Mouse (Mus musculus): ENCODE measurements around the gene Cacna2d2. TPM values are rescaled to one million over a fixed set of nuclear protein-coding genes. Genes with fewer than 3 reads are reported as not detected.

The Cacna2d2 gene
- polyA plus RNA-seq, 1 experiment from 2014 or later, result 5.8 TPM

DNA sequence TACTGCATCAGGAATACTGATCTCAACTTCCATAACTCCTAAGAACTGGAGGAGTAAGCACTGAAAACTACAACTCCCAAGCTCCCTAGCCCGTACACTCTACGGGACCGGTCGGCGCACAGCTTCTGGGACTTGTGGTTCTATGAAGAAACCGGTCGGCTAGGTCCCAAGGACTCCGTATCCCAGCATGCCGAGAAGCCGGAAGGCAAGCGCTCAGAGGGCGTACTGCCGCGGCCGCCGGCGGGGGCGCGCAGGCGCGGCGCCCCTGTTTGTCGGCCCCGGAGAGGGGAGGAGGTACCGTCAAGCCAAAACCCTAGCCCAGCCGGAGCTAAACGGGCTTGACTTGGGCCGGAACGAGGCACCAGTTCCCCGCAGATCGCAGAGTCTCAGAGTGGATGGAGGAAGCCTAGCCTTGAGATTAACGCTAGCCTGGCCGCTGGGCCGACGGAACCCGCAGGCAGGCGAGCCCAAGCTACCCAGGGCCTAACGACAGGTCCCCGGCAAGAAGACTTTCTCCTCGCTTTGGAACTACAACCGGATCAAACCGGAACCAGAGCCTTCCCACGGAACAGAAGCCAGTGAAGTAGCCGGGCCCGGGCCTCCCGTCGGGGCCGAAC is 134.5 kb downstream of the Cacna2d2 start, which contains the start of gene Tmem115:
TSS of gene Tmem115 (plus strand) at position 155 of the 617 bp plus-strand sequence.
- peak; percentile 99 for ATAC-seq
- no peaks in the 10 kb centered on the region for H3K9me3 ChIP-seq (ENCODE audit: control insufficient read depth, low read length)
- no peaks in the 10 kb centered on the region for H3K27me3 ChIP-seq (replicated peaks; ENCODE audit: control insufficient read depth, insufficient read depth, low read length)
- H3K4me2 ChIP-seq (ENCODE audit: low read length), result peak within 1 kb of the TSS; percentile 97
- peak within 1 kb of the TSS; percentile 83 for H3K9ac ChIP-seq (replicated peaks; ENCODE audit: low read depth, low read length)
- peaks cover 44% of the 10 kb centered on the region for H3K4me1 ChIP-seq (replicated peaks; ENCODE audit: control insufficient read depth, insufficient read depth, low read length)
- under 1% methylated on average over 48 of the region's 48 CpGs for WGBS
- peak within 1 kb of the TSS; percentile 87 for H3K4me3 ChIP-seq (replicated peaks; ENCODE audit: low read length)
- 0 out of 2 replicates have a peak within 1 kb of the TSS, but pooled peaks have one; percentile 36 for H3K27ac ChIP-seq (ENCODE audit: low read length)
- peaks cover 7% of the 10 kb centered on the region for H3K36me3 ChIP-seq (ENCODE audit: control insufficient read depth, insufficient read depth)

DNA sequence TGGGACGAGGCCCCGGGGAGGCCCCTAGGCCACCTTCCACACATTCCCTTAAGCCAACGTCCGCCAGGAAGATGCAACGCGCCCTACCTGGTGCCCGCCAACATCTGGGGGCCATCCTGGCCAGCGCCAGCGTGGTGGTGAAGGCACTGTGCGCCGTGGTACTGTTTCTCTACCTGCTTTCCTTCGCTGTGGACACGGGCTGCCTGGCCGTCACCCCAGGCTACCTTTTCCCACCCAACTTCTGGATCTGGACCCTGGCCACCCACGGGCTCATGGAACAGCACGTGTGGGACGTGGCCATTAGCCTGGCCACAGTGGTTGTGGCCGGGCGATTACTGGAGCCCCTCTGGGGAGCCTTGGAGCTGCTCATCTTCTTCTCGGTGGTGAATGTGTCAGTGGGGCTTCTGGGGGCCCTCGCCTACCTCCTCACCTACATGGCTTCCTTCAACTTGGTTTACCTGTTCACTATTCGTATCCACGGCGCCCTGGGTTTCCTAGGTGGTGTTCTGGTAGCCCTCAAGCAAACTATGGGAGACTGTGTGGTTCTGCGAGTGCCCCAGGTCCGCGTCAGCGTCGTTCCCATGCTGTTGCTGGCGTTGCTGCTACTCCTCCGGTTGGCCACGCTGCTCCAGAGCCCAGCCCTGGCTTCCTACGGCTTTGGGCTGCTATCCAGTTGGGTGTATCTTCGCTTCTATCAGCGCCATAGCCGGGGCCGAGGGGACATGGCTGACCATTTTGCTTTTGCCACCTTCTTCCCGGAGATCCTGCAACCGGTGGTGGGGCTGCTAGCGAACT is 135.2 kb downstream of the Cacna2d2 start:
- Histone ChIP-seq H3K4me2 (ENCODE audit: low read length) (peak overlapping the region; percentile 97), H3K36me3 (ENCODE audit: control insufficient read depth, insufficient read depth) (peaks cover 13% of the 10 kb centered on the region), H3K4me3 (replicated peaks; ENCODE audit: low read length) (peak overlapping the region; percentile 87), H3K9ac (replicated peaks; ENCODE audit: low read depth, low read length) (peak overlapping the region; percentile 83), H3K9me3 (ENCODE audit: control insufficient read depth, low read length) (no peaks in the 10 kb centered on the region), H3K4me1 (replicated peaks; ENCODE audit: control insufficient read depth, insufficient read depth, low read length) (peaks cover 44% of the 10 kb centered on the region), H3K27ac (ENCODE audit: low read length) (0 out of 2 replicates have a peak overlapping the region, but pooled peaks have one; percentile 36), H3K27me3 (replicated peaks; ENCODE audit: control insufficient read depth, insufficient read depth, low read length) (no peaks in the 10 kb centered on the region)
- under 1% methylated on average over 40 of the region's 40 CpGs for WGBS
- no peak for ATAC-seq

DNA sequence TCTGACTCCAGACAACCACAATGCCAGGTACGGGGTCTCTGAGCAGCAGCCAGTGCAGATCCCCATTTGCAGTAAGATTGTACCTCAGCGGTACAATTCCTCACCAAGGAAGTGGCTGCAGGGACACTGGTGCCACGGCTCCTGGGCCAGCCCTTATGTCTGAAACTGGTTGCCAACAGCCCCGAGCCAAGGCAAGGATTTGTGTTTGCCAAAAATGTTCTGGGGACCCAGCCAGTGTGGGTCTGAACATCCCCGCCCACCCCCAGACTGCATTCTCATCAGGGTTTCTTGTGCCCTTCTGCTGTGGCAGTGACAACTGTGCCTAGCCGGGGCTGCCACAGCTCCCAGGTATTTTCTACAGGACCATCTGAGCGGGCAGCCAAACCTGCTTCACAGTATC is 138.8 kb downstream of the Cacna2d2 start:
- Histone ChIP-seq H3K36me3 (ENCODE audit: control insufficient read depth, insufficient read depth) (peaks cover 17% of the 10 kb centered on the region), H3K9ac (replicated peaks; ENCODE audit: low read depth, low read length) (no peak overlapping the region), H3K4me3 (replicated peaks; ENCODE audit: low read length) (no peak overlapping the region), H3K4me2 (ENCODE audit: low read length) (no peak overlapping the region), H3K27me3 (replicated peaks; ENCODE audit: control insufficient read depth, insufficient read depth, low read length) (no peaks in the 10 kb centered on the region), H3K4me1 (replicated peaks; ENCODE audit: control insufficient read depth, insufficient read depth, low read length) (peaks cover 64% of the 10 kb centered on the region), H3K27ac (ENCODE audit: low read length) (no peak overlapping the region), H3K9me3 (ENCODE audit: control insufficient read depth, low read length) (no peaks in the 10 kb centered on the region)
- WGBS, result 83% methylated on average over 7 of the region's 7 CpGs
- no peak for ATAC-seq

DNA sequence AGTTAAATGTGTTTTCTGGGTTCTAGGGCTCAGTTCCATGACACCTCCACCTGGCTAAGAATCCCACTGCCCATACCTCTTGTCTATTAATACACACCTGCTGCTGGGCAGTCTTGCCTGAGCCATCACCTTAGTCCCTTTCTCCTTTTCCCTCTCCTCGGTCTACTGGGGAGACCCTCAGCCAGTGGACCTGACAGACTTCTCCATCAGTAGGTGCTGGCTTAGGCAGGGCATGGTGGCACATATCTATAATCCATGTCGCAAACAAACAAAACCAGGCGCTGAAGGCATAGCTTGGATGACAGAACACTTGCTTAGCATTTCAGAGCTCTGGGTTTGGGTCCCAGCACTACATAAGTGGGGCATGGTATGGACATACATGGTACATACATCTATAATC is 139.3 kb downstream of the Cacna2d2 start:
- no peak overlapping the region for H3K4me3 ChIP-seq (replicated peaks; ENCODE audit: low read length)
- peaks cover 17% of the 10 kb centered on the region for H3K36me3 ChIP-seq (ENCODE audit: control insufficient read depth, insufficient read depth)
- 92% methylated on average over 3 of the region's 3 CpGs for WGBS
- peaks cover 64% of the 10 kb centered on the region for H3K4me1 ChIP-seq (replicated peaks; ENCODE audit: control insufficient read depth, insufficient read depth, low read length)
- H3K4me2 ChIP-seq (ENCODE audit: low read length), result no peak overlapping the region
- H3K9ac ChIP-seq (replicated peaks; ENCODE audit: low read depth, low read length), result no peak overlapping the region
- no peak for ATAC-seq
- no peaks in the 10 kb centered on the region for H3K27me3 ChIP-seq (replicated peaks; ENCODE audit: control insufficient read depth, insufficient read depth, low read length)
- no peaks in the 10 kb centered on the region for H3K9me3 ChIP-seq (ENCODE audit: control insufficient read depth, low read length)
- H3K27ac ChIP-seq (ENCODE audit: low read length), result no peak overlapping the region

DNA sequence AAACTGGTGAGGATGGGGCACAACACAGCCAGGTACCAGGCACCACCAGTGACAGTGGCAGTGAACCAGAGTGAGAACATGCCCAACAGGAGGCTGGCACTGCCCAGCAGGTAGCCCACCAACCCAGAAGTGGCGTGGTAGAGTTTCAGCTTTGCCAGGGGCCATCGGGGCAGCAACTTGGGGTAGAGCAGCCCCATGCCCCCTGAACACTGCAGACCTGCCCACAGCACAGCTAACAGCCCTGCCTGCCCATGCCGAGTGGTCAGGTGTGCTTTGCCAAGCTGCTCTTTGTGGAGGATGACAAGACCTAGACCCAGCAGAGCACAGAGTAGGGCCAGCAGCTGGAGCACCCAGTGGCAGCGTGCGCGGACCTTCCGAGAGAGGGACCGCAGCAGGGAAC is 140.5 kb downstream of the Cacna2d2 start:
- WGBS, result 96% methylated on average over 8 of the region's 8 CpGs
- Histone ChIP-seq H3K4me2 (ENCODE audit: low read length) (no peak overlapping the region), H3K9me3 (ENCODE audit: control insufficient read depth, low read length) (no peaks in the 10 kb centered on the region), H3K27ac (ENCODE audit: low read length) (no peak overlapping the region), H3K4me1 (replicated peaks; ENCODE audit: control insufficient read depth, insufficient read depth, low read length) (peaks cover 60% of the 10 kb centered on the region), H3K27me3 (replicated peaks; ENCODE audit: control insufficient read depth, insufficient read depth, low read length) (no peaks in the 10 kb centered on the region), H3K4me3 (replicated peaks; ENCODE audit: low read length) (no peak overlapping the region), H3K36me3 (ENCODE audit: control insufficient read depth, insufficient read depth) (peaks cover 26% of the 10 kb centered on the region), H3K9ac (replicated peaks; ENCODE audit: low read depth, low read length) (no peak overlapping the region)
- no peak for ATAC-seq

DNA sequence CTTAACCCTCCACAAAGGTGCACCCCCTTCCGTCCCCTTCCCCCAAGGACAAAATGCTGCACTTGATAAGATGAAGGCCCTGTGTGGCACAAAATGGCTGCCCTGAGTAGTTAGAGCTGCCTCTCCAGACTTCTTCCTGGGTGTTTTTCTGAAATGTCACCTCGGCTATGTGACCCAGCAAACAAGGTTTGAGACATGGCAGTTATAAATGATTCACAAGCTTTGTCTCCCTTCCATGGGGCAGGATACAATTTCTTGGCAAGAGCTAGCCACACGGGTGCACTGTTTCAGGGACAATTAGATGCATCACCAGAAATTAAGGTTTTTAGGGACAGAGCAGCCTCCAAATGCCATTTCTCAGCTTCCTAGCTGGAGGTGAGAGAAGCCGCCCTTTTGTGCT is 141.0 kb downstream of the Cacna2d2 start:
- H3K27me3 ChIP-seq (replicated peaks; ENCODE audit: control insufficient read depth, insufficient read depth, low read length), result no peaks in the 10 kb centered on the region
- peaks cover 56% of the 10 kb centered on the region for H3K4me1 ChIP-seq (replicated peaks; ENCODE audit: control insufficient read depth, insufficient read depth, low read length)
- H3K9me3 ChIP-seq (ENCODE audit: control insufficient read depth, low read length), result no peaks in the 10 kb centered on the region
- WGBS, result 75% methylated on average over 4 of the region's 4 CpGs
- no peak overlapping the region for H3K4me3 ChIP-seq (replicated peaks; ENCODE audit: low read length)
- H3K27ac ChIP-seq (ENCODE audit: low read length), result no peak overlapping the region
- no peak overlapping the region for H3K9ac ChIP-seq (replicated peaks; ENCODE audit: low read depth, low read length)
- H3K36me3 ChIP-seq (ENCODE audit: control insufficient read depth, insufficient read depth), result peaks cover 26% of the 10 kb centered on the region
- no peak overlapping the region; the same call in 1 of the 2 replicates for H3K4me2 ChIP-seq (ENCODE audit: low read length)
- ATAC-seq, result no peak

DNA sequence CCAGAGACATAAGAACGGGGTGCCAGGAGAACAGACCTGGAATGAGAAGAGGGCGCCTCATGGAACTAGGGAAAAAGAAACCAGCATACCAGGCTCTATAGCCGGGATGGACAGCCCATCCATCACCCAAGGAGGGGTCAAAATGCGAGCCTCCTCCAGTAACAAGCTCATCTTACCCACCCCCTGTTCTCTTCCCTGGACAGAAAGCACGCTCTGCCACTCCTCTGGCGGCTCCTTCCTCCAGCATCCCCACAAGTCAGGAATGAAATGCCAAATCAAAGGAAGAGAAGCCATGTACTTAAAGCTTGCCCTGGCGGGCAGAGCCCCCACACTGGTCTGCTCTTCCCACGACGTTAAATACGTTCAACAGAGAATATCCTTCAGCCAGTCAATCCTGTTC is 141.6 kb downstream of the Cacna2d2 start:
- no peak for ATAC-seq
- Histone ChIP-seq H3K27ac (ENCODE audit: low read length) (no peak overlapping the region), H3K36me3 (ENCODE audit: control insufficient read depth, insufficient read depth) (peaks cover 26% of the 10 kb centered on the region)

DNA sequence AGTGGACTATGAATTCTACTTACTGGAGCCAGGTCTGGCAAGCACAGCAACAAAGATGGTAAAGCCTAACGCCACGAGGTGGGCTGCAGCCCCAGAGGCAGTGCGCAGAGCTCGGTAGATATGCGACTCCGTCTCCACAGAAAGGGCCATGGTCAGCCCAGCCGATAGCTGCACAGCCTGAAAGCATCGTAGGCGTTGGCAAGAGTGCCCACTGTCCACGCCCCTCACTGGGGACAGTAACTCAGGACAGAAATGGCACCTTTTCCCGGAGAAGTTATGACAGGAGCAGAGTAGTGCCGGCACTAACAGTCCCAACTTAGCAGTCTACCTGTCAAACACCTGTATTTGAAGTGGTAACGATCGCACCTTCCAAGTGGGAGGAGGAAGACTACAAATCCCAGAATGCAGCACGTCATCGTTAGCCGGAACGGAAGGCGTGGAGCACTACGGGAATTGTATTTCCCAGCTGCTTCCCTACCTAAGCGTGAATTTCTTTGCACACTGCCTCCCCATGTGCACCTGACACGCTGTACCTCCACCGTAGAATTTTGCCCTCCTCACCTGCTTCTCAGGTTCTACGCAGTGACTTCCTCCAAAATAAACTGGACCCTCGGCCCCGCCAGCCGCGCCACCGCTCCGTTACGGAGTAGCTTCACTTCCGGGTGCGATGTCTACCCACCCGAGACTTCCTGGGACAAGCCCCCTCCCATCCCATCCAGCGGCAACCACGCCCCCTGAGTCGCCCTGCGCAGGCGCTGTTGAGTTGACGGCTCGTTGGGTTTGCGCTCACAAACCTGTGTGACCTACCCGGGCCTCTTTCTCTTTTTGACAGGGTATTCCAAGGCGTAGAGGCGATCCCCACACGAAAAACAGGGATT is 142.3 kb downstream of the Cacna2d2 start, which contains the start of the genes Cyb561d2 and Nprl2:
TSS of gene Cyb561d2 (minus strand) at position 720 of the 878 bp plus-strand sequence.
TSS of gene Nprl2 (plus strand) at position 753 of the 878 bp plus-strand sequence.
- Histone ChIP-seq H3K4me3 (replicated peaks; ENCODE audit: low read length) (peak within 1 kb of the TSS; percentile 71), H3K27ac (ENCODE audit: low read length) (peak within 1 kb of the TSS; percentile 57), H3K9me3 (ENCODE audit: control insufficient read depth, low read length) (no peaks in the 10 kb centered on the region), H3K27me3 (replicated peaks; ENCODE audit: control insufficient read depth, insufficient read depth, low read length) (no peaks in the 10 kb centered on the region), H3K9ac (replicated peaks; ENCODE audit: low read depth, low read length) (peak within 1 kb of the TSS; percentile 69), H3K36me3 (ENCODE audit: control insufficient read depth, insufficient read depth) (peaks cover 26% of the 10 kb centered on the region), H3K4me2 (ENCODE audit: low read length) (peak within 1 kb of the TSS; percentile 94), H3K4me1 (replicated peaks; ENCODE audit: control insufficient read depth, insufficient read depth, low read length) (peaks cover 54% of the 10 kb centered on the region)
- ATAC-seq, result peak; percentile 91
- WGBS, result under 1% methylated on average over 46 of the region's 46 CpGs

More for the DNA sequence above, 141.6 kb downstream of the Cacna2d2 start:
- peaks cover 54% of the 10 kb centered on the region for H3K4me1 ChIP-seq (replicated peaks; ENCODE audit: control insufficient read depth, insufficient read depth, low read length)
- peak overlapping the region; percentile 94 for H3K4me2 ChIP-seq (ENCODE audit: low read length)
- no peaks in the 10 kb centered on the region for H3K9me3 ChIP-seq (ENCODE audit: control insufficient read depth, low read length)
- H3K4me3 ChIP-seq (replicated peaks; ENCODE audit: low read length), result peak overlapping the region; percentile 71
- WGBS, result 40% methylated on average over 10 of the region's 10 CpGs
- no peaks in the 10 kb centered on the region for H3K27me3 ChIP-seq (replicated peaks; ENCODE audit: control insufficient read depth, insufficient read depth, low read length)
- H3K9ac ChIP-seq (replicated peaks; ENCODE audit: low read depth, low read length), result peak overlapping the region; percentile 69

Measured in forebrain, embryonic 16.5 days (tissue).